Mouse (Mus musculus) ES-Bruce4 (cell line): ENCODE results near the gene Slc25a36. TPM values are rescaled to one million over a fixed set of nuclear protein-coding genes. Genes with fewer than 3 reads are reported as not detected.

Source experiments
- H3K27ac ChIP-seq: 2 replicates; pipeline ENCODE4 v1.5.1; 2012; ENCODE audit warnings: low read length, inconsistent platforms; ENCODE audit not compliant: insufficient read depth
- H3K27me3 ChIP-seq: 2 replicates; pipeline ENCODE4 v1.6.1; 2012; ENCODE audit warnings: mild to moderate bottlenecking, low read length, inconsistent platforms; ENCODE audit not compliant: control insufficient read depth, poor library complexity, insufficient read depth, severe bottlenecking
- H3K36me3 ChIP-seq: 2 replicates; pipeline ENCODE4 v1.6.1; 2012; ENCODE audit warnings: inconsistent platforms, mild to moderate bottlenecking, low read length, moderate library complexity; ENCODE audit not compliant: control insufficient read depth, poor library complexity, insufficient read depth, severe bottlenecking
- H3K4me1 ChIP-seq: one replicate; pipeline ENCODE4 v1.8.1; 2011; ENCODE audit warnings: low read length; ENCODE audit not compliant: control insufficient read depth, insufficient read depth
- H3K4me3 ChIP-seq: 2 replicates; pipeline ENCODE4 v1.5.1; 2011; ENCODE audit warnings: low read depth, mild to moderate bottlenecking, low read length
- H3K9ac ChIP-seq: 2 replicates; pipeline ENCODE4 v1.6.1; 2012; ENCODE audit warnings: low read depth, mild to moderate bottlenecking, inconsistent platforms; ENCODE audit not compliant: poor library complexity, severe bottlenecking
- H3K9me3 ChIP-seq: replicated peaks from 2 replicates; pipeline ENCODE4 v1.6.1; 2012; ENCODE audit warnings: mild to moderate bottlenecking, low read length, inconsistent platforms; ENCODE audit not compliant: control insufficient read depth, poor library complexity, insufficient read depth, severe bottlenecking
- CTCF ChIP-seq: IDR thresholded peaks from one replicate; pipeline ENCODE4 v1.8.1; 2011; ENCODE audit warnings: low read depth, low read length
- EP300 ChIP-seq: IDR thresholded peaks from 2 replicates; pipeline ENCODE4 v1.6.1; 2011; ENCODE audit warnings: low read depth, low read length; ENCODE audit not compliant: insufficient read depth
- POLR2A ChIP-seq: IDR thresholded peaks from one replicate; pipeline ENCODE4 v1.8.1; 2011; ENCODE audit warnings: low read length; ENCODE audit not compliant: insufficient read depth
- polyA plus RNA-seq: library from polyadenylated mRNA; stranded (reverse); fragments of >200 nt; gene quantifications from 2 replicates; pipeline ENCODE4 v1.2.4, GENCODE M21; 2011; ENCODE audit warnings: low read depth; ENCODE audit not compliant: missing spikeins, insufficient read depth, insufficient read length

The Slc25a36 gene
- polyA plus RNA-seq, 1 experiment, result 402 TPM

DNA sequence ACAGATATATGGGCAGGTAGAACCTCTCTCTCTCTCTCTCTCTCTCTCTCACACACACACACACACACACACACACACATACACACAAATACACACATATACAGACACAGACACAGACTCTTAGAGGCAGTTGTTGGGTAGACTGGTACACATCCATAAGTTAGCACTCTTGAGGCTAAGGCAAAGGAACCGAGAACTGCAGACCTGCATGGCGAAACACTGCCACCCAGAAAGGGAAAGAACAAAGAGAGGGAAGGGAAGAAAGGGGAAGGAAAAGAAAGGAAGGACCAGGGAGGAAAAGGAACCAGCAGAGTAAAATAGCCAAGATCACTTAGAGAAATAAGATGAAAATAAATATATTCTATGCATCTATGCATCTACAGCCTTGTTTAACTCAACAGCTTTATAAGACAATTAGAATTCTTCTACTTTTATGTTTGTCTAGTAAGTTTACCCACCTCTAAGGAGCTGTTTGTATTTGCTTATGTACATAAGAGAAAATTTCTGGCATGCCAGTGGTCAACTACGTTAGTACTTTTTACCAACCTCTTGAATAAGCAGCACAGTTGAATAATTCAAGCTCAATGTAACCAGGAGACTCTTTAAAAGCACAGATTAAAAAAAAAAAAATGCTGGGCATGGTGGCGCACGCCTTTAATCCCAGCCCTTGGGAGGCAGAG is 4.3 kb downstream of the Slc25a36 start:
- no peak for TF ChIP-seq POLR2A
- TF ChIP-seq CTCF, result no peak
- no peak for TF ChIP-seq EP300
- Histone ChIP-seq H3K27ac (peak overlapping the region; percentile 63), H3K4me1 (no peaks in the 10 kb centered on the region)

DNA sequence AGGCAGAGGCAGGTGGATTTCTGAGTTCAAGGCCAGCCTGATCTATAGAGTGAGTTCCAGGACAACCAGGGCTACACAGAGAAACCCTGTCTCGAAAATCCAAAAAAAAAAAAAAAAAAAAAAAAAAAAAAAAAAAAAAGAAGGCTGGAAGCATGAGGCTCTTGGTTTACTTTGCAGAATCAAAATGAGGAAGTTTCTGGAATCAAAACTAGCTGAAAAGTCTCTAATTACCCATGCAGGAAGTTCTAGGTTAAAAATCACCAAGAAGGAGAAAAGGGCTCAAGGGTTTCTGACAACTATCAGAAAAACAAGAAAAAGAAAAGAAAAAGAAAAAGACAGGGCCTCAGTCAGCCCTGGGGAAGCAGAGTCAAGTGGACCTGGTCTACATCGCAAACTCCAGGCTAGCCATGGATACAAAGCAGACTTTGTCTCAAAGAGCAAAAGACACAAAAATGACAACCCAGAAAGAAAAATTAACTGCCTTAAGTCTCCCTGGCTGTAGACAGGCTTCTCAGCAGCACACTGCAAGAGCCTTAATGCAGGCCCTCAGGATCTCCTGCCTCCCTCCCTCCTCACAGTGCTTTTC is 5.5 kb downstream of the Slc25a36 start:
- H3K27ac ChIP-seq, result peak overlapping the region; percentile 94
- no peaks in the 10 kb centered on the region for H3K9me3 ChIP-seq
- no peaks in the 10 kb centered on the region for H3K4me1 ChIP-seq
- TF ChIP-seq EP300 (no peak), CTCF (no peak), POLR2A (no peak)
- peak overlapping the region; percentile 59 for H3K9ac ChIP-seq
- peak overlapping the region; percentile 25; the same call in 1 of the 2 replicates for H3K4me3 ChIP-seq
- H3K36me3 ChIP-seq, result peaks cover 13% of the 10 kb centered on the region; the same call in 1 of the 2 replicates
- no peaks in the 10 kb centered on the region for H3K27me3 ChIP-seq

More for the DNA sequence above, 4.3 kb downstream of the Slc25a36 start:
- Histone ChIP-seq H3K36me3 (peaks cover 11% of the 10 kb centered on the region; the same call in 1 of the 2 replicates), H3K27me3 (no peaks in the 10 kb centered on the region), H3K4me3 (peak overlapping the region; percentile 23; the same call in 1 of the 2 replicates), H3K9me3 (no peaks in the 10 kb centered on the region), H3K9ac (no peak overlapping the region)

DNA sequence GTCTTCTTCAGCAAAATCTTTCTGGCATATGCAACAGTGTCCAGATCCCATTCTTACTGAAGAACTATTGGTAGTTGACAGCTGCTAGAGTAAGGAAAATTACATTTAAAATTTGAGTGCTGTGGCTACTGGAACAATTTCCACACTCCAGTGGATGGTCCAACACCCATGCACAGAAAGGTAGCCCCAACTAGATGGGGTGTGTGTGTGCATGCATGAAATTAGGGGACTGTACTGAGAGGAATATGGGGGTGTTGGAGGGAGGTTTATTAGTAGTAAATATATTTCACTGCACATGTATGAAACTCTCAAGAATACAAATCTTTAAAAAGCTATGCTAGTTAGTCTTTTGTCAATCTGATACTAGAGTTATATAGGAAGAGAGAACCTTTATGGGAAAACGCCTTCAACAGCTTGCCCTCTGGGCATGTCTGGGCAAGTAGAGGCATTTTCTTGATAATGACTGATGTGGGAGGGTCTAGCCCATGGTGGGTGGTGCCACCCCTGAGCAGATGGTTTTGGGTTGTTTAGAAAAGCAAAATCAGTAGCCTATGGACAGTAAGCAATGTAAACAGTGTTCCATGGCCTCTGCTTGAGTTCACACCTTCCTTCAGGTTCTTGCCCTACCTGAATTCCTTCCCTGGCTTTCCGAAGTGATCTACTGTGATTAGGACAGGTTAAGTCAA is 7.4 kb downstream of the Slc25a36 start:
- Histone ChIP-seq H3K27ac (peak overlapping the region; percentile 98), H3K4me3 (peak overlapping the region; percentile 39; the same call in 1 of the 2 replicates)
- TF ChIP-seq POLR2A (no peak), CTCF (no peak), EP300 (peak; percentile 88)

DNA sequence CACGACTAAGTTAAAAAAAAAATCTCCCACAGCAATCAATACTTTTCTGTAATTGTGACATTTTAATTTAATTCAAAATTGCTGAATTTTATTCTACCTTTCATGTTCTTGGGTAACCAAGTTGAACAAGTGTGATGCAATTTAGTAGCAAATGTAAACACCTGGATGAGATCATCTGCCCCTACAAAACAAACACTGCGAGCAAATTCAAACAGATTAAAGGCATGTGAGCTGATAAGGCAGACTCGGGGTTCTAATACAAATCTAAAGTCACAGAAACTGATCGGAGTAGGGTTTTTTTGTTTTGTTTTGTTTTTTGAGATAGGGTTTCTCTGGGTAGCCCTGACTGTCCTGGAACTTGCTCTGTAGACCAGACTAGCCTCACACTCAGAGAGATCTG is 12.0 kb downstream of the Slc25a36 start:
- no peak overlapping the region for H3K4me3 ChIP-seq
- TF ChIP-seq EP300, result no peak
- no peak for TF ChIP-seq CTCF
- TF ChIP-seq POLR2A, result no peak
- H3K27ac ChIP-seq, result 0 out of 2 replicates have a peak overlapping the region, but pooled peaks have one; percentile 28
- peaks cover 61% of the 10 kb centered on the region for H3K36me3 ChIP-seq
- no peaks in the 10 kb centered on the region for H3K9me3 ChIP-seq
- no peak overlapping the region for H3K9ac ChIP-seq
- no peaks in the 10 kb centered on the region for H3K27me3 ChIP-seq
- no peaks in the 10 kb centered on the region for H3K4me1 ChIP-seq

More for the DNA sequence above, 7.4 kb downstream of the Slc25a36 start:
- no peaks in the 10 kb centered on the region for H3K4me1 ChIP-seq
- no peaks in the 10 kb centered on the region for H3K9me3 ChIP-seq
- no peaks in the 10 kb centered on the region for H3K27me3 ChIP-seq
- H3K9ac ChIP-seq, result peak overlapping the region; percentile 93
- peaks cover 24% of the 10 kb centered on the region for H3K36me3 ChIP-seq

DNA sequence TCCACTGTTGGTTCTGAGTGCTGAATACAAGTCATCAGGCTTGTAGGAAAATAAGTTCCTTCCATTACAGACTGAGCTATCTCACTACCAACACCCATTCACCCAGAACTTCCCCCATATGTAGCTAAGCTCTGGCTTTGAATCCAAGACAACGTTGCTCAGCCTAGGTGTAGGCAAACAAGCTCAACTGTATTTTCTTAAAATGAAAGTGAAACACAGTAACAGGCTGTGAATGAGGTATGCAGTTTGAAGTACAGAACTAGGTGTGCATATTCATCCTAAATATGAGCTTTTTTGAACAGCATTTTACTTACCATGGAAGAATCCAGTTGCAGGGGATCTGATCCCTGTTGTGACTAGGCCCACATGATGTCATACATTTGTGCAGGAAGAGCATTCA is 14.8 kb downstream of the Slc25a36 start:
- Histone ChIP-seq H3K4me3 (no peak overlapping the region), H3K9ac (no peak overlapping the region), H3K27ac (no peak overlapping the region), H3K27me3 (no peaks in the 10 kb centered on the region), H3K9me3 (no peaks in the 10 kb centered on the region), H3K4me1 (no peaks in the 10 kb centered on the region), H3K36me3 (peaks cover 78% of the 10 kb centered on the region)
- no peak for TF ChIP-seq CTCF
- TF ChIP-seq EP300, result no peak
- no peak for TF ChIP-seq POLR2A

DNA sequence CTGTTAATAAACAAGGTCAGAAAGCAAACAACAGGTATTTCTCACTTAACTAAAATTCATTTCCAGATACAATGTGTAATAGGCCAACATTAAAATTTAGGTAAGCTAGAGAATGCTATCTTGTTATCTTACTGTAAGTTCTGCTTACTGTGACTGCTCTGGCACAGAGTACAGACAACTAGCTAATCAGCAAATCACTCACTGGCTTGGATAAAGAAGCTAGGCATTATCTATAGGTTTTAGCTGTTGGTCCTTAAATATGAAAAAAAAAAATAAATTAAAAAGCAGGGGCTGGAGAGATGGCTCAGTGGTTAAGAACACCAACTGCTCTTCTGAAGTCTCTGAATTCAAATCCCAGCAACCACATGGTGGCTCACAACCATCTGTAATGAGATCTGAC is 23.1 kb downstream of the Slc25a36 start:
- peaks cover 60% of the 10 kb centered on the region for H3K36me3 ChIP-seq
- no peaks in the 10 kb centered on the region for H3K9me3 ChIP-seq
- H3K27ac ChIP-seq, result no peak overlapping the region
- TF ChIP-seq POLR2A, result no peak
- H3K27me3 ChIP-seq, result no peaks in the 10 kb centered on the region
- no peaks in the 10 kb centered on the region for H3K4me1 ChIP-seq
- no peak overlapping the region for H3K9ac ChIP-seq
- H3K4me3 ChIP-seq, result no peak overlapping the region
